Mouse (Mus musculus): ENCODE data around the gene Bysl. TPM values are rescaled to one million over a fixed set of nuclear protein-coding genes. Genes with fewer than 3 reads are reported as not detected.
A peak's percentile ranks its signal among the peaks of the same experiment; 100 is the strongest.

Gene Bysl
- polyA plus RNA-seq, 1 experiment from 2014 or later = 33.8 TPM

GRCm38 (mm10) chr17:47596839-47597164 lies 14.5 kb downstream of the Bysl start:
- Histone ChIP-seq H3K9ac (replicated peaks) (no peak overlapping the region), H3K36me3 (peaks cover 21% of the 10 kb centered on the region), H3K9me3 (no peaks in the 10 kb centered on the region), H3K27me3 (no peaks in the 10 kb centered on the region), H3K27ac (replicated peaks) (no peak overlapping the region; the same call in 1 of the 2 replicates), H3K4me1 (peaks cover 45% of the 10 kb centered on the region), H3K4me2 (replicated peaks) (no peak overlapping the region), H3K4me3 (no peak overlapping the region)
- no peak for ATAC-seq (replicated peaks)
- WGBS = 61% methylated on average over 5 of the region's 5 CpGs

GRCm38 (mm10) chr17:47596162-47596838 lies 15.0 kb downstream of the Bysl start:
- Histone ChIP-seq H3K36me3 (peaks cover 16% of the 10 kb centered on the region), H3K9ac (replicated peaks) (peak overlapping the region; percentile 64; the same call in 1 of the 2 replicates), H3K4me3 (peak overlapping the region; percentile 90; the same call in 1 of the 2 replicates), H3K27me3 (no peaks in the 10 kb centered on the region), H3K27ac (replicated peaks) (peak overlapping the region; percentile 75), H3K4me1 (peaks cover 45% of the 10 kb centered on the region), H3K9me3 (no peaks in the 10 kb centered on the region), H3K4me2 (replicated peaks) (peak overlapping the region; percentile 84)
- 13% methylated on average over 6 of the region's 6 CpGs for WGBS
- no peak for ATAC-seq (replicated peaks)

GRCm38 (mm10) chr17:47595248-47596161 lies 15.8 kb downstream of the Bysl start:
- 1% methylated on average over 21 of the region's 21 CpGs for WGBS
- H3K9ac ChIP-seq (replicated peaks) = peak overlapping the region; percentile 64
- peaks cover 45% of the 10 kb centered on the region for H3K4me1 ChIP-seq
- no peaks in the 10 kb centered on the region for H3K9me3 ChIP-seq
- peak overlapping the region; percentile 90 for H3K4me3 ChIP-seq
- no peaks in the 10 kb centered on the region for H3K27me3 ChIP-seq
- H3K27ac ChIP-seq (replicated peaks) = peak overlapping the region; percentile 75
- no peak for ATAC-seq (replicated peaks)
- H3K36me3 ChIP-seq = peaks cover 10% of the 10 kb centered on the region; the same call in 1 of the 2 replicates
- peak overlapping the region; percentile 84 for H3K4me2 ChIP-seq (replicated peaks)

- H3K4me3 ChIP-seq = peak overlapping the region; percentile 90
- H3K9me3 ChIP-seq = no peaks in the 10 kb centered on the region
- peak overlapping the region; percentile 64 for H3K9ac ChIP-seq (replicated peaks)
- no peak for ATAC-seq (replicated peaks)
- peak overlapping the region; percentile 75 for H3K27ac ChIP-seq (replicated peaks)
- 0% methylated on average over 8 of the region's 9 CpGs for WGBS
- H3K4me2 ChIP-seq (replicated peaks) = peak overlapping the region; percentile 84
- H3K27me3 ChIP-seq = no peaks in the 10 kb centered on the region
- H3K36me3 ChIP-seq = 0 out of 2 replicates have a peak, but pooled peaks cover 6% of the 10 kb centered on the region
- H3K4me1 ChIP-seq = peaks cover 45% of the 10 kb centered on the region
Observed at GRCm38 (mm10) chr17:47594969-47595247, 16.4 kb downstream of the Bysl start.

GRCm38 (mm10) chr17:47594183-47594968 lies 16.9 kb downstream of the Bysl start:
- peaks cover 45% of the 10 kb centered on the region for H3K4me1 ChIP-seq
- peak overlapping the region; percentile 84 for H3K4me2 ChIP-seq (replicated peaks)
- H3K36me3 ChIP-seq = 0 out of 2 replicates have a peak, but pooled peaks cover under 1% of the 10 kb centered on the region
- 0 out of 2 replicates have a peak, but pooled peaks have one; percentile 0 for ATAC-seq (replicated peaks)
- H3K9ac ChIP-seq (replicated peaks) = peak overlapping the region; percentile 64
- under 1% methylated on average over 43 of the region's 43 CpGs for WGBS
- H3K27ac ChIP-seq (replicated peaks) = peak overlapping the region; percentile 81
- H3K27me3 ChIP-seq = no peaks in the 10 kb centered on the region
- peak overlapping the region; percentile 90 for H3K4me3 ChIP-seq
- no peaks in the 10 kb centered on the region for H3K9me3 ChIP-seq

- WGBS = under 1% methylated on average over 13 of the region's 13 CpGs
- Histone ChIP-seq H3K27ac (replicated peaks) (peak overlapping the region; percentile 81), H3K36me3 (no peaks in the 10 kb centered on the region), H3K4me3 (peak overlapping the region; percentile 90), H3K9me3 (no peaks in the 10 kb centered on the region), H3K4me2 (replicated peaks) (peak overlapping the region; percentile 84), H3K9ac (replicated peaks) (peak overlapping the region; percentile 64), H3K27me3 (no peaks in the 10 kb centered on the region), H3K4me1 (peaks cover 45% of the 10 kb centered on the region)
- no peak; the same call in 1 of the 2 replicates for ATAC-seq (replicated peaks)
Observed at GRCm38 (mm10) chr17:47593854-47594182, 17.5 kb downstream of the Bysl start.

GRCm38 (mm10) chr17:47593215-47593853 lies 18.0 kb downstream of the Bysl start:
- peak overlapping the region; percentile 90 for H3K4me3 ChIP-seq
- no peaks in the 10 kb centered on the region for H3K36me3 ChIP-seq
- WGBS = under 1% methylated on average over 61 of the region's 63 CpGs
- H3K27me3 ChIP-seq = no peaks in the 10 kb centered on the region
- H3K9ac ChIP-seq (replicated peaks) = peak overlapping the region; percentile 64
- H3K27ac ChIP-seq (replicated peaks) = peak overlapping the region; percentile 81
- H3K9me3 ChIP-seq = no peaks in the 10 kb centered on the region
- H3K4me2 ChIP-seq (replicated peaks) = peak overlapping the region; percentile 84
- peaks cover 45% of the 10 kb centered on the region for H3K4me1 ChIP-seq
- peak; percentile 92 for ATAC-seq (replicated peaks)

- no peaks in the 10 kb centered on the region for H3K9me3 ChIP-seq
- no peak overlapping the region for H3K27ac ChIP-seq (replicated peaks)
- H3K4me2 ChIP-seq (replicated peaks) = no peak overlapping the region
- 90% methylated on average over 3 of the region's 3 CpGs for WGBS
- H3K9ac ChIP-seq (replicated peaks) = no peak overlapping the region
- H3K4me1 ChIP-seq = peaks cover 30% of the 10 kb centered on the region
- no peaks in the 10 kb centered on the region for H3K27me3 ChIP-seq
- ATAC-seq (replicated peaks) = no peak
- H3K36me3 ChIP-seq = no peaks in the 10 kb centered on the region
- H3K4me3 ChIP-seq = no peak overlapping the region
Observed at GRCm38 (mm10) chr17:47591073-47591472, 20.2 kb downstream of the Bysl start.

GRCm38 (mm10) chr17:47588517-47588916 lies 22.8 kb downstream of the Bysl start:
- no peak overlapping the region for H3K4me2 ChIP-seq (replicated peaks)
- ATAC-seq (replicated peaks) = no peak
- WGBS = 83% methylated on average over 8 of the region's 8 CpGs
- no peaks in the 10 kb centered on the region for H3K9me3 ChIP-seq
- H3K4me1 ChIP-seq = peaks cover 7% of the 10 kb centered on the region
- H3K9ac ChIP-seq (replicated peaks) = no peak overlapping the region
- H3K27ac ChIP-seq (replicated peaks) = no peak overlapping the region
- no peaks in the 10 kb centered on the region for H3K27me3 ChIP-seq
- no peak overlapping the region for H3K4me3 ChIP-seq
- H3K36me3 ChIP-seq = no peaks in the 10 kb centered on the region

GRCm38 (mm10) chr17:47580962-47581361 lies 30.3 kb downstream of the Bysl start:
- no peak overlapping the region for H3K4me3 ChIP-seq
- H3K4me1 ChIP-seq = no peaks in the 10 kb centered on the region
- WGBS = 85% methylated on average over 4 of the region's 4 CpGs
- H3K9ac ChIP-seq (replicated peaks) = no peak overlapping the region
- H3K9me3 ChIP-seq = no peaks in the 10 kb centered on the region
- ATAC-seq (replicated peaks) = no peak
- no peaks in the 10 kb centered on the region for H3K27me3 ChIP-seq
- H3K4me2 ChIP-seq (replicated peaks) = no peak overlapping the region
- no peaks in the 10 kb centered on the region for H3K36me3 ChIP-seq
- H3K27ac ChIP-seq (replicated peaks) = no peak overlapping the region

GRCm38 (mm10) chr17:47578655-47579054 lies 32.6 kb downstream of the Bysl start:
- H3K27ac ChIP-seq (replicated peaks) = no peak overlapping the region
- no peak for ATAC-seq (replicated peaks)
- no peaks in the 10 kb centered on the region for H3K9me3 ChIP-seq
- no peaks in the 10 kb centered on the region for H3K27me3 ChIP-seq
- H3K9ac ChIP-seq (replicated peaks) = no peak overlapping the region
- H3K36me3 ChIP-seq = no peaks in the 10 kb centered on the region
- H3K4me1 ChIP-seq = no peaks in the 10 kb centered on the region
- 91% methylated on average over 6 of the region's 6 CpGs for WGBS
- H3K4me3 ChIP-seq = no peak overlapping the region
- H3K4me2 ChIP-seq (replicated peaks) = no peak overlapping the region
